9 mouse cellular contexts compared by ENCODE assay signal in the genomic region with DNA sequence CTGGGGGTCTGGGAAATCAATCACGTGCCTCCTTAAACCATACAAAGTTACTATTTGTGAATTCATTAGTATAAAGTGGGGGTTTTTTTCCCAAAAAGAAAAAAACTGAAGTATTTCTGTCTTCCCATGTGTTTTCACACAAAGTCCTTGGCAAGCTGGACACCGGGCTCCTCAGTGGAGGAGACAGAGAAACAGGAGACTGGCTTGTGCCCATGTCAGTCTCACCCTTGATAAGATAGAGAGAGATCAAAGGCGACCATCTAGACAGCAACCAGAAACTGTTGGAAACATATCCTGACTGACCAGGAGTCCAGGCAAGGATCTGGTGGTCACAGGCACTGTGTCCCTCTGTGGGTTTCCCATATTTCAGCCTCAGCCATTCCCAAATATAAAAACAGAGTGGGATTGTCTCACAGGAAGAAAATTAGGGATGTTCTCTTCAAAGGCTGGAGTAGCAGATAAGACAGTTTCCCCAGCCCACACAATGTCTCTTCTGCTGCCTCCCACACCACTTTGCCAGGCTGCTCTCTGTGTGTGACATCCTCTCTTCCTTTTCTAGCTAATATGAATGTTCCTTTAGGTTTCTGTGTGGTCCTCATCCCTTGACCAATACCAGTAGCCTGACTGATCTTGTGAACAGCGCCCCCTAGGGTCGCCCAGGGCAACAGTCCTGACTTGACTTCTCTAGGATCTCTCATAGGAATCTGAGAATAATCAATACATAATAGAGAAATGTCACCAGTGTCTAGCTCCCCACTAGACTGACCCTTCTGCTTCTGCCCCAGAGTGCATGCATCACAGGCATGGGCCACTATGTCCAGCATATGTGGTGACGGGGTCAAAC. TPM values are rescaled to one million over a fixed set of nuclear protein-coding genes. Genes with fewer than 3 reads are reported as not detected.
DNase-seq lines count a peak whose midpoint lies in the region; ATAC-seq and TF ChIP-seq lines count a peak whose summit lies in the region.
"Had no signal": no experiment of that assay in that cellular context is flagged by ENCODE, and none has a peak within 500 bp of the region (broad histone marks: within the 10 kb centered on the region; RNA-seq: fewer than 3 reads in every experiment).

No protein-coding gene starts in this region.

- no peak overlapping the region for H3K4me3 ChIP-seq in liver, embryonic 11.5 days (ENCODE audit: low read depth, low read length)
- no peak overlapping the region for H3K4me3 ChIP-seq in MEL (ENCODE audit: control insufficient read depth in 1 of 2, insufficient read depth in 1 of 2, low read depth in 2 of 2, low read length in 2 of 2)

- TF ChIP-seq EP300 in MEL (IDR thresholded peaks at IDR 0.05; ENCODE audit: low read depth in 1 of 2, low read length in 2 of 2) = no peak

- TF ChIP-seq CTCF in MEL (IDR thresholded peaks at IDR 0.05 in 2 of 3, conservative IDR thresholded peaks at IDR 0.05 in 1 of 3; ENCODE audit: control insufficient read depth in 1 of 3, insufficient read depth in 1 of 3, low read depth in 2 of 3, low read length in 3 of 3, poor library complexity in 1 of 3, severe bottlenecking in 1 of 3) = peak in 2 of 3 experiments; percentile 23 to 35; a peak in 4 of 6 replicates

- no peak overlapping the region for H3K4me2 ChIP-seq in liver, embryonic 11.5 days

- no peaks in the 10 kb centered on the region for H3K4me1 ChIP-seq in liver, embryonic 11.5 days (replicated peaks; ENCODE audit: control insufficient read depth, insufficient read depth, low read length)
- H3K4me1 ChIP-seq in MEL (ENCODE audit: control insufficient read depth in 1 of 2, insufficient read depth in 2 of 2, low read length in 2 of 2) = no peaks in the 10 kb centered on the region

- no peak overlapping the region for H3K9ac ChIP-seq in liver, embryonic 11.5 days (ENCODE audit: low read depth, low read length)
- no peak overlapping the region for H3K9ac ChIP-seq in MEL (ENCODE audit: control insufficient read depth, low read depth, low read length, poor library complexity, severe bottlenecking)

- no peaks in the 10 kb centered on the region for H3K79me2 ChIP-seq in MEL (ENCODE audit: control insufficient read depth, insufficient read depth, low read length, poor library complexity)

- TF ChIP-seq POLR2A in MEL (IDR thresholded peaks at IDR 0.05; ENCODE audit: control insufficient read depth in 1 of 2, insufficient read depth in 1 of 2, low read depth in 1 of 2, low read length in 2 of 2, poor library complexity in 1 of 2) = no peak

- intact Hi-C loops in heart, postnatal 14 days (cut with DNase I) = no loop called here

- TF ChIP-seq RAD21 in MEL (IDR thresholded peaks at IDR 0.05; ENCODE audit: low read depth, low read length) = no peak

- no peaks in the 10 kb centered on the region for H3K9me3 ChIP-seq in liver, embryonic 11.5 days (ENCODE audit: control insufficient read depth, low read length)
- no peaks in the 10 kb centered on the region for H3K9me3 ChIP-seq in MEL (replicated peaks; ENCODE audit: insufficient read depth, low read length)

- 41% methylated on average over 6 of the region's 6 CpGs for WGBS in liver, embryonic 11.5 days

- DNase-seq in liver (peak; percentile 26), MEL (ENCODE audit: low read depth, low spot score) (no peak)
- no peak for DNase-seq in liver, embryonic 11.5 days (ENCODE audit: low spot score)
- DNase-seq in induced T-regulatory cell, adult 2 months (ENCODE audit: low read depth) = peak; percentile 14
- DNase-seq in lung, postnatal 36 days = peak; percentile 26
- DNase-seq in spleen, postnatal 36 days (ENCODE audit: low spot score in 2 of 2) = no peak
- no peak for DNase-seq in heart, postnatal 14 days
- DNase-seq: thymus, adult 18-20 months had no signal

- ATAC-seq in liver, embryonic 11.5 days (replicated peaks; ENCODE audit: low FRiP score) = no peak

- no peaks in the 10 kb centered on the region for H3K36me3 ChIP-seq in liver, embryonic 11.5 days (ENCODE audit: control insufficient read depth, insufficient read depth, low read length)
- H3K36me3 ChIP-seq in MEL (ENCODE audit: control insufficient read depth in 1 of 2, insufficient read depth in 2 of 2, low read length in 2 of 2) = no peaks in the 10 kb centered on the region

- no peak overlapping the region for H3K27ac ChIP-seq in liver, embryonic 11.5 days (ENCODE audit: low read depth, low read length)
- no peak overlapping the region for H3K27ac ChIP-seq in MEL (ENCODE audit: control insufficient read depth, low read depth, low read length)

- peaks cover 3% of the 10 kb centered on the region; the same call in 1 of the 2 replicates for H3K27me3 ChIP-seq in liver, embryonic 11.5 days (replicated peaks; ENCODE audit: control insufficient read depth, insufficient read depth, low read length)
- no peaks in the 10 kb centered on the region for H3K27me3 ChIP-seq in MEL (ENCODE audit: control insufficient read depth in 1 of 2, insufficient read depth in 2 of 2, low read length in 2 of 2)

TF ChIP-seq in MEL, 35 proteins besides CTCF, POLR2A, EP300 and RAD21:
- TF ChIP-seq NRF1 (IDR thresholded peaks at IDR 0.05; ENCODE audit: insufficient read depth, low read depth, low read length, poor library complexity, severe bottlenecking) (no peak), UBTF (IDR thresholded peaks at IDR 0.05; ENCODE audit: borderline replicate concordance, insufficient read depth, low read depth, low read length) (no peak), MAZ (IDR thresholded peaks at IDR 0.05; ENCODE audit: low read depth, low read length) (no peak), USF2 (IDR thresholded peaks at IDR 0.05; ENCODE audit: borderline replicate concordance in 1 of 2, insufficient read depth in 1 of 2, low read depth in 1 of 2, low read length in 2 of 2) (no peak), KAT2A (conservative IDR thresholded peaks at IDR 0.05; ENCODE audit: low read depth, low read length) (no peak), MYB (IDR thresholded peaks at IDR 0.05; ENCODE audit: low read depth, low read length) (no peak), TCF12 (IDR thresholded peaks at IDR 0.05; ENCODE audit: low read depth, low read length) (no peak), CHD2 (IDR thresholded peaks at IDR 0.05; ENCODE audit: low read length) (no peak), HCFC1 (IDR thresholded peaks at IDR 0.05; ENCODE audit: low read depth, low read length) (no peak), SIN3A (IDR thresholded peaks at IDR 0.05; ENCODE audit: low read length) (no peak), TAL1 (IDR thresholded peaks at IDR 0.05; ENCODE audit: low read length) (no peak), ZMIZ1 (IDR thresholded peaks at IDR 0.05; ENCODE audit: low read depth, low read length) (no peak)

RNA-seq across cellular contexts. Expression of gene Tmem174, which starts 3.3 kb away (rescaled TPM):
- polyA plus RNA-seq in liver, embryonic 11.5 days (2014; fragmentation: Nextera tagmentation; extraction: Ambion mirVana) = not detected in 2 replicates
- not detected in 2 replicates for total RNA-seq in MEL (2012; rRNA removed)
- not detected for polyA plus RNA-seq in MEL (2012; ENCODE audit: insufficient read depth in 1 of 2, insufficient read length in 2 of 2, low read depth in 1 of 2, low replicate concordance in 2 of 2, missing spikeins in 1 of 2)
- total RNA-seq in heart, postnatal 14 days (2021) = not detected
- polyA plus RNA-seq: gonadal fat pad, adult 2 months had no signal

Comparison
In these comparisons a context has a peak if more than half of its experiments do, and no peak if none do; other contexts are left out.
1. DNase-seq: peak in liver (single experiment), induced T-regulatory cell, adult 2 months (single experiment) and lung, postnatal 36 days (single experiment); none in liver, embryonic 11.5 days (single experiment), MEL (single experiment), spleen, postnatal 36 days (0 of 2) and heart, postnatal 14 days (0 of 2).